ENCODE assay signal across 30 mouse cellular contexts in genomic region chr2:30112564-30112963, GRCm38 (mm10). TPM values are rescaled to one million over a fixed set of nuclear protein-coding genes. Genes with fewer than 3 reads are reported as not detected.
A peak's percentile ranks its signal among the peaks of the same experiment; 100 is the strongest.
DNase-seq lines count a peak whose midpoint lies in the region; ATAC-seq and TF ChIP-seq lines count a peak whose summit lies in the region.
"Had no signal": no experiment of that assay in that cellular context is flagged by ENCODE, and none has a peak within 500 bp of the region (broad histone marks: within the 10 kb centered on the region; RNA-seq: fewer than 3 reads in every experiment).

No protein-coding gene starts in this region.

- H3K9ac ChIP-seq in liver, embryonic 11.5 days (ENCODE audit: low read depth, low read length) = no peak overlapping the region
- 0 out of 2 replicates have a peak overlapping the region, but pooled peaks have one; percentile 10 for H3K9ac ChIP-seq in liver, embryonic 12.5 days
- H3K9ac ChIP-seq: embryonic facial prominence, embryonic 15.5 days; forebrain, embryonic 15.5 days; heart, embryonic 12.5 days; hindbrain, embryonic 15.5 days; intestine, embryonic 15.5 days; limb, embryonic 13.5 days; midbrain, embryonic 13.5 days; neural tube, embryonic 13.5 days had no signal

- 53% methylated on average over 5 of the region's 5 CpGs for WGBS in liver, embryonic 11.5 days
- 42% methylated on average over 5 of the region's 5 CpGs for WGBS in liver, embryonic 12.5 days (ENCODE audit: insufficient replicate concordance)
- 84% methylated on average over 5 of the region's 5 CpGs for WGBS in kidney, adult 2 months

- ATAC-seq in liver, embryonic 11.5 days (replicated peaks; ENCODE audit: low FRiP score) = 0 out of 2 replicates have a peak, but pooled peaks have one; percentile 18
- no peak for ATAC-seq in liver, embryonic 12.5 days
- ATAC-seq in megakaryocyte progenitor cell, adult 5-6 weeks (replicated peaks; ENCODE audit: poor library complexity) = peak; percentile 56
- no peak for ATAC-seq in monocyte, adult 5-6 weeks (replicated peaks; ENCODE audit: insufficient number of reproducible peaks, low FRiP score, low TSS enrichment, poor library complexity, severe bottlenecking)
- ATAC-seq: activated CD4-positive, CD25-positive, alpha-beta regulatory T cell, adult 4 months; forebrain, embryonic 15.5 days; intestine, embryonic 15.5 days; midbrain, embryonic 13.5 days had no signal

- H3K4me1 ChIP-seq in liver, embryonic 11.5 days (replicated peaks; ENCODE audit: control insufficient read depth, insufficient read depth, low read length) = peaks cover 14% of the 10 kb centered on the region
- peaks cover 56% of the 10 kb centered on the region for H3K4me1 ChIP-seq in liver, embryonic 12.5 days
- H3K4me1 ChIP-seq in kidney, adult 2 months (ENCODE audit: control insufficient read depth, insufficient read depth, low read length) = no peaks in the 10 kb centered on the region
- H3K4me1 ChIP-seq: embryonic facial prominence, embryonic 15.5 days; forebrain, embryonic 15.5 days; hindbrain, embryonic 15.5 days; intestine, embryonic 15.5 days; limb, embryonic 13.5 days; midbrain, embryonic 13.5 days; neural tube, embryonic 13.5 days had no signal

- no peak for DNase-seq in liver, embryonic 11.5 days (ENCODE audit: low spot score)
- no peak for DNase-seq in liver
- peak; percentile 64 for DNase-seq in MEL-GATA-1-ER (ENCODE audit: extremely low read depth, low read depth)
- no peak for DNase-seq in kidney, adult 2 months
- no peak for DNase-seq in adrenal gland, adult 2 months
- DNase-seq: adrenal gland, postnatal 10 days; cerebellum, adult 9-10 months; gastrocnemius, postnatal 10 days; heart, adult 11 months; heart, postnatal 36 days; kidney, adult 9 months; kidney, postnatal 25 days; lung, adult 18-20 months; lung, postnatal 36 days; retina, postnatal 1 day; thymus, postnatal 25 days had no signal

- no peak overlapping the region for H3K27ac ChIP-seq in liver, embryonic 11.5 days (ENCODE audit: low read depth, low read length)
- 0 out of 2 replicates have a peak overlapping the region, but pooled peaks have one; percentile 31 for H3K27ac ChIP-seq in liver, embryonic 12.5 days
- no peak overlapping the region for H3K27ac ChIP-seq in kidney, adult 2 months (ENCODE audit: insufficient read depth, low read depth, low read length)
- H3K27ac ChIP-seq: embryonic facial prominence, embryonic 15.5 days; forebrain, embryonic 15.5 days; hindbrain, embryonic 15.5 days; intestine, embryonic 15.5 days; limb, embryonic 13.5 days; midbrain, embryonic 13.5 days; neural tube, embryonic 13.5 days had no signal

- H3K9me3 ChIP-seq in liver, embryonic 11.5 days (ENCODE audit: control insufficient read depth, low read length) = no peaks in the 10 kb centered on the region
- H3K9me3 ChIP-seq in liver, embryonic 12.5 days (replicated peaks) = no peaks in the 10 kb centered on the region
- H3K9me3 ChIP-seq: embryonic facial prominence, embryonic 15.5 days; forebrain, embryonic 15.5 days; G1E; heart, embryonic 12.5 days; hindbrain, embryonic 15.5 days; intestine, embryonic 15.5 days; limb, embryonic 13.5 days; midbrain, embryonic 13.5 days; neural tube, embryonic 13.5 days had no signal

- TF ChIP-seq CTCF in kidney, adult 2 months (conservative IDR thresholded peaks at IDR 0.05; ENCODE audit: insufficient read depth, insufficient read length, low read depth, low read length) = no peak

- no peak overlapping the region for H3K4me2 ChIP-seq in liver, embryonic 11.5 days
- H3K4me2 ChIP-seq in liver, embryonic 12.5 days = no peak overlapping the region
- H3K4me2 ChIP-seq: embryonic facial prominence, embryonic 15.5 days; forebrain, embryonic 15.5 days; heart, embryonic 12.5 days; hindbrain, embryonic 15.5 days; intestine, embryonic 15.5 days; limb, embryonic 13.5 days; midbrain, embryonic 13.5 days; neural tube, embryonic 13.5 days had no signal

- no peak overlapping the region for H3K4me3 ChIP-seq in liver, embryonic 11.5 days (ENCODE audit: low read depth, low read length)
- no peak overlapping the region for H3K4me3 ChIP-seq in liver, embryonic 12.5 days
- no peak overlapping the region for H3K4me3 ChIP-seq in kidney, adult 2 months (ENCODE audit: insufficient read depth, low read depth, low read length)
- H3K4me3 ChIP-seq: embryonic facial prominence, embryonic 15.5 days; forebrain, embryonic 15.5 days; heart, embryonic 12.5 days; hindbrain, embryonic 15.5 days; intestine, embryonic 15.5 days; limb, embryonic 13.5 days; midbrain, embryonic 13.5 days; neural tube, embryonic 13.5 days had no signal

- H3K27me3 ChIP-seq in liver, embryonic 11.5 days (replicated peaks; ENCODE audit: control insufficient read depth, insufficient read depth, low read length) = no peaks in the 10 kb centered on the region
- no peaks in the 10 kb centered on the region for H3K27me3 ChIP-seq in liver, embryonic 12.5 days (replicated peaks)
- H3K27me3 ChIP-seq in kidney, adult 2 months (replicated peaks; ENCODE audit: control insufficient read depth, insufficient read depth, low read length) = no peaks in the 10 kb centered on the region
- H3K27me3 ChIP-seq: CH12.LX; embryonic facial prominence, embryonic 15.5 days; forebrain, embryonic 15.5 days; heart, embryonic 12.5 days; hindbrain, embryonic 15.5 days; intestine, embryonic 15.5 days; limb, embryonic 13.5 days; midbrain, embryonic 13.5 days; neural tube, embryonic 13.5 days had no signal

- TF ChIP-seq POLR2A in kidney, adult 2 months (IDR thresholded peaks at IDR 0.05; ENCODE audit: low read depth, low read length) = no peak

- peaks cover 17% of the 10 kb centered on the region; the same call in 1 of the 2 replicates for H3K36me3 ChIP-seq in liver, embryonic 11.5 days (ENCODE audit: control insufficient read depth, insufficient read depth, low read length)
- H3K36me3 ChIP-seq in liver, embryonic 12.5 days = peaks cover 49% of the 10 kb centered on the region
- H3K36me3 ChIP-seq in kidney, adult 2 months (ENCODE audit: control insufficient read depth, insufficient read depth, low read length) = no peaks in the 10 kb centered on the region

RNA-seq across cellular contexts. Expression of gene Zer1, which starts 11.8 kb away (rescaled TPM):
- 4.7 and 6.2 TPM in 2 replicates for polyA plus RNA-seq in liver, embryonic 11.5 days (2014; fragmentation: Nextera tagmentation; extraction: Ambion mirVana)
- 4.3 and 4.4 TPM in 2 replicates for polyA plus RNA-seq in liver, embryonic 12.5 days (2016; fragmentation: Nextera tagmentation; extraction: Ambion mirVana)
- 8.8 and 9.4 TPM in 2 replicates for total RNA-seq in megakaryocyte progenitor cell, adult 5-6 weeks (2015)
- 6.9 and 7.9 TPM in 2 replicates for total RNA-seq in megakaryocyte progenitor cell, adult 5-6 weeks (2017)
- polyA plus RNA-seq in kidney, adult 2 months (2012; rRNA removed) = 45.8 and 59.5 TPM in 2 replicates
- total RNA-seq in adrenal gland, adult 2 months (2021) = 10 to 100 TPM; 35.0 to 40.2 TPM
- polyA plus RNA-seq in adrenal gland, adult 2 months (2012; rRNA removed) = 91.0 and 95.5 TPM in 2 replicates
- 10.0 to 26.5 TPM (median 12.6 TPM) in 3 replicates for total RNA-seq in monocyte, adult 5-6 weeks (2017)

RNA-seq across cellular contexts. Expression of gene Zdhhc12, which starts 19.1 kb away (rescaled TPM):
- 51.9 and 53.7 TPM in 2 replicates for polyA plus RNA-seq in liver, embryonic 11.5 days (2014; fragmentation: Nextera tagmentation; extraction: Ambion mirVana)
- polyA plus RNA-seq in liver, embryonic 12.5 days (2016; fragmentation: Nextera tagmentation; extraction: Ambion mirVana) = 29.7 and 31.0 TPM in 2 replicates
- 17.4 and 18.2 TPM in 2 replicates for total RNA-seq in megakaryocyte progenitor cell, adult 5-6 weeks (2015)
- 10.7 and 13.3 TPM in 2 replicates for total RNA-seq in megakaryocyte progenitor cell, adult 5-6 weeks (2017)
- polyA plus RNA-seq in kidney, adult 2 months (2012; rRNA removed) = 49.0 and 69.1 TPM in 2 replicates
- total RNA-seq in adrenal gland, adult 2 months (2021) = 10 to 100 TPM; 16.2 to 18.9 TPM
- 120 and 123 TPM in 2 replicates for polyA plus RNA-seq in adrenal gland, adult 2 months (2012; rRNA removed)
- 2.6 to 7.1 TPM (median 6.6 TPM) in 3 replicates for total RNA-seq in monocyte, adult 5-6 weeks (2017)

RNA-seq across cellular contexts. Expression of gene Tbc1d13, which starts 21.0 kb away (rescaled TPM):
- 6.9 and 9.2 TPM in 2 replicates for polyA plus RNA-seq in liver, embryonic 11.5 days (2014; fragmentation: Nextera tagmentation; extraction: Ambion mirVana)
- polyA plus RNA-seq in liver, embryonic 12.5 days (2016; fragmentation: Nextera tagmentation; extraction: Ambion mirVana) = 2.9 and 3.3 TPM in 2 replicates
- 28.8 and 29.0 TPM in 2 replicates for total RNA-seq in megakaryocyte progenitor cell, adult 5-6 weeks (2015)
- total RNA-seq in megakaryocyte progenitor cell, adult 5-6 weeks (2017) = 47.2 and 65.0 TPM in 2 replicates
- polyA plus RNA-seq in kidney, adult 2 months (2012; rRNA removed) = 156 and 161 TPM in 2 replicates
- total RNA-seq in adrenal gland, adult 2 months (2021) = 10 to 100 TPM; 47.8 to 55.2 TPM
- 60.2 and 69.7 TPM in 2 replicates for polyA plus RNA-seq in adrenal gland, adult 2 months (2012; rRNA removed)
- 33.8 to 54.8 TPM (median 52.4 TPM) in 3 replicates for total RNA-seq in monocyte, adult 5-6 weeks (2017)

RNA-seq across cellular contexts. Expression of gene Pkn3, which starts 35.1 kb away (rescaled TPM):
- polyA plus RNA-seq in liver, embryonic 11.5 days (2014; fragmentation: Nextera tagmentation; extraction: Ambion mirVana) = 9.6 and 10.2 TPM in 2 replicates
- polyA plus RNA-seq in liver, embryonic 12.5 days (2016; fragmentation: Nextera tagmentation; extraction: Ambion mirVana) = 4.6 and 5.1 TPM in 2 replicates
- total RNA-seq in megakaryocyte progenitor cell, adult 5-6 weeks (2015) = 3.1 and 3.6 TPM in 2 replicates
- 7.9 and 10.2 TPM in 2 replicates for total RNA-seq in megakaryocyte progenitor cell, adult 5-6 weeks (2017)
- polyA plus RNA-seq in kidney, adult 2 months (2012; rRNA removed) = 4.7 and 4.8 TPM in 2 replicates
- total RNA-seq in adrenal gland, adult 2 months (2021) = 1 to 10 TPM; 4.7 to 6.2 TPM
- 5.5 and 8.8 TPM in 2 replicates for polyA plus RNA-seq in adrenal gland, adult 2 months (2012; rRNA removed)
- total RNA-seq in monocyte, adult 5-6 weeks (2017) = 0.38 to 1.1 TPM (median 0.39 TPM) in 3 replicates

RNA-seq across cellular contexts. Expression of gene Set, which starts 55.4 kb away (rescaled TPM):
- polyA plus RNA-seq in liver, embryonic 11.5 days (2014; fragmentation: Nextera tagmentation; extraction: Ambion mirVana) = 641 and 659 TPM in 2 replicates
- polyA plus RNA-seq in liver, embryonic 12.5 days (2016; fragmentation: Nextera tagmentation; extraction: Ambion mirVana) = 409 and 423 TPM in 2 replicates
- 465 and 470 TPM in 2 replicates for total RNA-seq in megakaryocyte progenitor cell, adult 5-6 weeks (2015)
- 1,489 and 2,093 TPM in 2 replicates for total RNA-seq in megakaryocyte progenitor cell, adult 5-6 weeks (2017)
- 30.4 and 37.4 TPM in 2 replicates for polyA plus RNA-seq in kidney, adult 2 months (2012; rRNA removed)
- total RNA-seq in adrenal gland, adult 2 months (2021) = 100 to 1,000 TPM; 202 to 236 TPM
- polyA plus RNA-seq in adrenal gland, adult 2 months (2012; rRNA removed) = 94.3 and 101 TPM in 2 replicates
- total RNA-seq in monocyte, adult 5-6 weeks (2017) = 427 to 462 TPM (median 441 TPM) in 3 replicates

Comparison
In these comparisons a context has a peak if more than half of its experiments do, and no peak if none do; other contexts are left out.
1. ATAC-seq: peak in liver, embryonic 11.5 days (single experiment) and megakaryocyte progenitor cell, adult 5-6 weeks (single experiment); none in liver, embryonic 12.5 days (single experiment) and monocyte, adult 5-6 weeks (single experiment).